Mouse (Mus musculus): Measurements from ENCODE around the gene B3gat2.

The B3gat2 gene

DNA sequence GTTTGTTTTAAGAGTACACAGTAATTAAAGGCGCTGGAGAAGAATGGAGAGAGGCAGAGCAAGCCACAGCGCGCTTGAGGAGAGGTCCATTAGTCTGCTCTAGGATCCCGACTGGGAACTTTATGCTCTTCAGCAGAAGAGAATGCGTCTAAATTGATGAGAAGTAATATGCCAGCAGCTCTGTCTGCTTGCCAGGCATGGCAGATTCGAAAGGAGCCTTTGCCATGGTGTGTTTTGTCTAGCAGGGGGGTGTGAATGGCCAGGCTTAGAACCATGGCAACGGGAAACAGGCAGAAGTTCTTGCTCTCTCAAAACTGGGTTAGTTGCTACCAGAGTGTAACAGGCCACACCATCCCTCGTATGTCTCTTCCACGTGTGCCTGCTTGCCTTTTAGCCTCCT, 73.3 kb downstream of the B3gat2 start:
- DNase-seq (ENCODE audit: low read depth, low spot score), result no peak

DNA sequence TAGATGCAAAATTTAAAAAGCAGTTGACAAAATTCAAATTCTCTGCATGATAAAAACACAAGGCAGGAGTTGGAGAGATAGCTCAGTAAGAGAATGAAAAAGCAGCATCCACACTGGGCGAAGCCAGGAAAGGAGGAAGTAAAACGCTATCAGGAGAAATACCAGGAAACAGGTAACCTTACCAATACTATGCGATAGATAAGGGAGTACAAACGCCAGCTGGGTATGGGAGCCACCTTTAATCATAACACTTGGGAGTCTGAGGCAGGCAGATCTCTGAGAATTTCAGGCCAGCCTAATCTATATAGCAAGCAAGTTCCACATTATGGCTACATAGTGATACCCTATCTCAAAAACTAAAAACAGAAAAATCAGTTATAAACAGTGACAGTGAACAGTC, 75.1 kb downstream of the B3gat2 start:
- no peak for DNase-seq (ENCODE audit: low read depth, low spot score)

DNA sequence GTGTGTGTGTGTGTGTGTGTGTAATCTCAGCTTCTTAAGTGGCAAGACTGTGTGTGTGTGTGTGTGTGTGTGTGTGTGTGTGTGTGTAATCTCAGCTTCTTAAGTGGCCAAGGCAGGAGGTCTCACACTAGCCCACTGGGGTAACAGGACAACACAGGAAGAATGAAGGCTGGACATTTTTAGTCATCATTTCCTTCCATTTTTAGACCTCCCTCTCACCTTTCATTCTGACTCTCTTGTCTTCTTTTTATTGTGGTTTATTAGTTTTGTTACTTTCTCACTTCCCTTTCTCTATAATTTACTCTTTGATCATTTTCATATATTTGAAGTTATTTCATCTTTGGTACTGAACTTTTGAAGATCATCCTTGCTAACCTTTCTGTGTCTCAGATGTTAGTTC, 79.4 kb downstream of the B3gat2 start:
- DNase-seq (ENCODE audit: low read depth, low spot score), result no peak

DNA sequence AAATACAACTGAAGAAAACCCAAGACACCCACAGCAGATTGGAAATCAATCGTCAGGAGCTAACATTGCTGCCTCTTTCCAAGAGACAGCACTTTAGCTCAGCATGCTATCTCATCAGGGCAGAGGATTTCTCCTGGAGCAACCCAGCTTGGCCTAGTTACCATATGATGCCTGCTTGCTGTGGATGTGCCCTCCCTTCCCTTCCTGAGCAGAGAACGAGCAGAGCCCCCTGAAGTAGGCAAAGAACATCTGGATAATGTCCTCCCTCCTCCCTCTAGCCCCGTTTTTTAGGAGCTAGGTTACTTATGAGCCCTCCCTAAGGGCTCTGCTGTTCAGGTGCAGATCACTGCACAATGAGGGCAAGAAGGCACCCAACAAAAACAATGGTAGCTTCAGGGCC, 81.1 kb downstream of the B3gat2 start:
- DNase-seq (ENCODE audit: low read depth, low spot score), result no peak

DNA sequence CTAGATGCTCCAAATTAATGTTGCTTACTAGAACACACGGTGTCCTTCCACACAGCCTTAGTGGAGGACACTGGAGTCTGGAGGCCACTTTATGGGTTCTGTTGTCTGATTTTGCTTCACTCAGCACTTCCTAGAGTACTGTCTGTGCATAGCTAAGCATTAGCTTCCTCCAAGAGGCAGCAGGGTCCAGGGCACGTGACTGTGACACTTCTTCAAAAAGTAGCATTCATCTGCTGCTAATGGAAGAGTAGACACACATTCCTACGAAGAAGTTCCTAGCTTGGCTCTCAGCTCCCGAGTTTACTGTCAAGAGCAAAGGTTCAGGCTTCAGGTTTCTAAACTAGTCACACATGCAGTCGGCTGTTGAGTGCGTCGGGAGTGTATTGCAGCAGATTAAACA, 82.2 kb downstream of the B3gat2 start:
- no peak for DNase-seq (ENCODE audit: low read depth, low spot score)

DNA sequence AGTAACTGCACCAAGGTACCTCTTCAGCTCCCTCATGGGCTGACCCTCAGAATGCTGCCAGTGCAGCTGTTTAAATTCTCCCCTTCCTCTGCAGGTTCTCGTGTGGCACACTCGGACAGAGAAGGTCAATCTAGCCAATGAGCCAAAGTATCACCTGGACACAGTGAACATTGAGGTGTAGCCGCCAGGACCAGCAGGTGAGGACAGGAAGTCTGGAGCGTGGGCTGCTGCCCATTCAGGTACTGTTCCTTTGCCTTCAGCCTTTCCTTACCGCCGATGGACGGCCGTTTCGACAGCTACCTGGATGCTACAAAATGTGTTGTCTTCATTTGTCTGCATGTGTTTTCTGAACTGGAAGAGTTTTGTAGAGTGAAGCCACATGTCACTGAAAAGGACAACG, 83.5 kb downstream of the B3gat2 start:
- no peak for DNase-seq (ENCODE audit: low read depth, low spot score)

DNA sequence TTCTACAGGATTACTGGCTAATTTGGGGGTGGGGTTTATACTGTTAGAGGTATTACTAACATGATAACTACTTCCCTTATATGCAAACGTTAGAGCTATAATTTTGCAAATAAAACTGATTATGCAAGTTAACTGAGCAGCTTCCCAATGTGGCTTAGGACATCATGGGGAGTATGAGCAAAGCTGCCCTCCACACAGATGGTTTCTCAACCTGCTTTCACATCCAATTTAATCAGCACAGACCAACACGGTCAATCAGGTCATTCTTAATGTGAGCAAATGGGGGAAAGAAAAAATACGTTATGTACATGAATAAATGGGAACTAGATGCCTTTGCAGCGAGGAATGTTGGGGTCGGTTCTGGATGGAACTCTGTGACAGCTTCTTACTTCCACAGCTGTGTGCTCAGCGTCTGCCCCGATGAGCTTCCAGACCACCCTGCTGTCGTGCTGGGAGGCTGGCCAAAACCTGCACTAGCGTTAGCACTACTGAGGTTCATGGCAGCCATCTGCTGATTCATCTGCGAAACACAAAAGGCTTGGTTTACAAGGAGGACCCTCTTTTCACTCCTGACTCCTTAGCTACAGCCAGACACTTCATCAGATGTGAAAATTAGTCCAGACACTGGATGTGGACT, 84.6 kb downstream of the B3gat2 start:
- no peak for DNase-seq (ENCODE audit: low read depth, low spot score)

DNA sequence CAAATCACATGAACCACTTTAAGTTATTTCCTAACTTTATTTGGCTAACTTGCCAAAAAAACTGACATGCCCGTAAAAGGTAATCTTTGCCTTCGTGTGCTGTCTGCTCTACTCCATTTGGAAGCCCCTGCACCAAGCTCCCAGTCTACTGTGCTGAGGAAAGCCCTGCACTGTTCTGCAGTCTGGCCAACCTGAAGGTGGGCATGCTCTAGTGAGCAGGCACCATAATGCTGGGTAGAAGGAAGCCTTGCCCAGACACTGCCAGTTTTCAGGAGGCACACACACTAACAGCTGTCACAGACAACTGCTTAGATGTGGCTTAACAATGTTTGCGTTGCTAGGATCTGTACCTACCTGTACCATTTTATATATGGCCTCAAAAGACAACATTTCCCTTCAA, 94.1 kb downstream of the B3gat2 start:
- DNase-seq (ENCODE audit: low read depth, low spot score), result no peak

DNA sequence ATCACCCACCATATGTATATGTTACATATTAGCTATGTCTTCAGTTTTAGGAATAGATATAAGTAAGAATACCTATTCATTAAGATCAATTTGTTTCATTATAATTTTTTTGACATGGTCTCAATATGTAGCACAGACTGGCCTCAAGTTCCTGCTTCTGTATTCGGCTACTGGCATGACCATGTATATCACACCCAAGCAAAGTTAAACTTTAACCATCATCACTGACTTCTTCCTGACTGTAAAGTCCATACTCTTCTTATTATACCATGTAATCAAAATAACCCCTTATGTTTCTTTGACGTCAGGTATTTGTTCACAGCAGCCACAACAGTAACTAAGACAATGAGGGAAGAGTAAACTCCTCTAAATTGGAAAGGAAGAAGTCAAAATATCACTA, 99.4 kb downstream of the B3gat2 start:
- no peak for DNase-seq (ENCODE audit: low read depth, low spot score)

DNA sequence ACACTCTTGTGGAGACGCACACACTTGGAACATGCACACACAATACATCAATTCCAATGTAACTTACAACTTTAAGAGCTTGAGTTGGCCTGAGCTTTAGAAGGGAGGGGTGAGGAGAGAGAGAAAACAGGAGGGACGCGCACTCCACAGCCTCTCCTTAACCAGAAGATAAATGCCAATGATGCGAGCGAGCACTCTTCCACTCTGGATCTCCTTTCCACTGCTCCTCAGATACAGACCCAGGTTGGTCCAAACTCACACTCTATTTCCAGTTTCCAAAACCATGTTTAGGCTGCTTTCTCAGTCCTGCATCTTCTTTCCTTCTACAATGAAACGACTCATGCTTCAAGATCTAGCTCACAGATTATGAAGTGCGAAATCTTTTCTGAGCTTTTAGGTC, 104.0 kb downstream of the B3gat2 start:
- no peak for DNase-seq (ENCODE audit: low read depth, low spot score)

DNA sequence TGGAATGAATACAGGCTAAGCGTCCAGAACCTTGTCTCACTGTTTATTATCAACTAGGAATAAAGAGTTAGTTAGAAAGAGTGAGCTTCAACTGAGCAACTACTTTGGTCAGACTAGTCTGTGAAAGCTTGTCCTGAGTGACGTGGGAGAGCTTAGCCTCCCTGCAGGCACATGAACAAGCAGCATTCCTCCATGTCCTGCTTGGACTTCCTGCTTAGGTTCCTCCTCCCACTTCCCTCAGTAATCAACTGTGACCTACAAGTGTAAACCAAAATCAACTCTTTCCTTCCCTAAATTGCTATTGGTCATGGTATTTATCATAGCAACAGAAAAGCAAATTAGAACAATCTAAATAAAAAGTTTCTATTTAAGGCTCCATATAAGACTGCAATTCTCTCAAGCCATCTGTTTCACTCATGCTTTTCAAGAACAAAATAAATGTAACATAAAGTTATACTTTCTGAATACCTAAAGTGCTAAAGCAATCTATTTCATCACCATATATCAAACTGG, 105.9 kb downstream of the B3gat2 start:
- no peak for DNase-seq (ENCODE audit: low read depth, low spot score)

DNA sequence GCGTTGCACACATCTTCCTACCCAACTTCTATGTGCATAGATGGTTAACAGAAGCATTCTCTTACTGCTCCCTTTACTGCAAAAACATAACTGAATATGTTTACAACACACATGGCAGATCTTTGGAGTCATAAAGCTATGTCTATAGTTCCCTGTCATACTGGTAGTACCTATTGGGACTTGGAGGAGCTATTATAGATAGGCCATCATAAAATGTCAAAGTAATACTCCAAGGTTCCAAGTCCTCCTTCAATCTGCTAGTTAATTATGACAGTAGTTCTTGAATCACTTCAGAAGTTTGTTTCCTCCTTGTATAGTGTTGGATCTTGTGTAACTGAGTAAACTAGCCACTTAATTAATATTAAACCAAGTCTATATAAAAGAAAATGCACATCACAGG, 110.6 kb downstream of the B3gat2 start:
- no peak for DNase-seq (ENCODE audit: low read depth, low spot score)

DNA sequence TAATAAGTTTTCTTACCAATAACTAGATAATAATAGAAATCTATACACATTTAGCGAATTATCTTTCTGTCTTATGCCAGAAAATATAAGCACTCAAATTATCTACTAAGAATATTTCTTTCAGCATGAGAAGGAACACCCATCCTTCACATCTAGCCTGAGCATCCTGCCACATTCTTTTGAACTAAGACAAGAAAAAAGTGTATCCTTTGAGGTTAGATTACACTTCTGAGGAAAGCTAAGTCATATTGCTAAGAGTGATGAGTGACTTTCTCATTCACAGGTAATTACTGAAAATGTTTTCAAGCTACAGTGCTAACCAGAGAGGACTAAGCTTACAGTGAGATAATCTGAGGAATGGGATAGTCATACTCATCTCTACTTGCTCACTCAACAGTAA, 121.1 kb downstream of the B3gat2 start:
- DNase-seq (ENCODE audit: low read depth, low spot score), result no peak

DNA sequence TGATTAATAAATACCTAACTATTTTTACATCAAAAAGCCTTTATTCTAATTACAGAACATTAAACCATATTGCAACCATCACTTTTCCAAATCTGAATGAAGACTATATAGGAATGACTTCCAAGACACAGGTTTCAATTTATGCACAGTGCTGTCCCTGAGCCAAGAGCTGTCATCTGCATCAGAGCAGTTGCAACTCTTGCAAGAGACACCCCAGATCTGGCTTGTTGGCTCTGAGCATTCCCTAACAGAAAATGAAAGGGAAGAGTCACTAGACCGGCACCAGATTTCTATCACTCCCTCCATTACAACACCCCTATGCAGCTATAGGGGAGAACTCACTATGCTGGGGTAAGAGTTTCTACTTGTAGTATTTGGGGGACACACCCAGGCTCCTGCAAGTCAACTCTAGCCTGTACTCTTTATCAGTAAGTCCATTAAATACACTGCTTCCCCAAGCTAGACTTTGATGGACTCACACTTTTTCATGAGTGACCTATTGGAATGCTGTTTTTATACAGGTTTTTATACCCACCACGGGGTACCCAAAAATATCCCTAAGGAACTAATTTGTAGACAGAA, 122.6 kb downstream of the B3gat2 start:
- DNase-seq (ENCODE audit: low read depth, low spot score), result no peak

DNA sequence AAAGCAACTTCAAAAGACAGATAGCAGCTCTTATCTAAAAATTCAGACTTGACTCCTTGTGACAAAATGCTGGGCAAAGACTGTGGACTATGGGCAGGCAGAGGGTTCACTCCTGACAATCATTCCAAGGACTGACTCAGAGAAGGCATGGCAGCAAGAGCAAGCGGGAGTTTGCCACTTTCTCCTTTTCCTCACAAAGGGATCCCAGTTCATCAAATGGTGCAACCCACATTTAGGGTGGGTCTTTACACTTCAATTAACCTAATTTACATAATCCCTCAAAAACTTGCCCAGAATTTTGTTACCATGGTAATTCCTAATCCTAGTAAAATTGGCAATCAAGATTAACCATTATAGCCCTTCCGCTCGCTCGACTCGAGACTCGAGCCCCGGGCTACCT, 123.4 kb downstream of the B3gat2 start:
- peak; percentile 42 for DNase-seq (ENCODE audit: low read depth, low spot score)

DNA sequence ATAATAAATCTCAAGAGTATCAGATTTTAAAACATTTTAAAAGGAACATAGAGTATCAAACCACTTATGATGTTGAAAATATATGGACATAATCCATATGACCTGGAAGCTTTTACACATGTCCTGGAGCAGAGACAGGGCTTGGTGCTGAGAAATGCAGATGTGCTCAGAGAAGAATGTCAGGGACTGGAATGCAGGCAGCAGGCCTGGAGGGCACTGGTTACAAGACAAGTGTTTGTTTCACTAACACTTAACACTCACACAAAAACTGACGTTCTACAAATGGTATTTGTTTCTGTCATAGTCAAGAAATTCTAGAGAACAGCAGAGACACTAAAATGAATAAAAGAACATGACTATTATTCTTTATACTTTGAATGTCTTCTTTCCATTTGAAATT, 130.5 kb downstream of the B3gat2 start:
- DNase-seq (ENCODE audit: low read depth, low spot score), result no peak

All from R1 (cell line).